Mouse (Mus musculus) CD4-positive helper T cell, adult 2 months (primary cell): ENCODE results near the gene Sltm.
A peak's percentile ranks its signal among the peaks of the same experiment; 100 is the strongest.
"Not testable (repeated sequence)": the region's sequence is repeated elsewhere in the genome, so short reads cannot be mapped to it uniquely, and the experiment has no call there.

ENCODE experiments used
- DNase-seq: peaks from one replicate; pipeline ENCODE4 v3.0.0-alpha.2; 2012; ENCODE audit warnings: low read depth, missing footprints, low spot score

Sltm gene

GRCm38 (mm10) chr9:70551524-70551923 lies 9.0 kb downstream of the Sltm start:
- DNase-seq = no peak

- not testable (repeated sequence) for DNase-seq
Observed at GRCm38 (mm10) chr9:70552233-70552632, 9.7 kb downstream of the Sltm start.

- DNase-seq = no peak
Observed at GRCm38 (mm10) chr9:70555431-70555830, 12.9 kb downstream of the Sltm start.

GRCm38 (mm10) chr9:70556796-70557195 lies 14.2 kb downstream of the Sltm start:
- no peak for DNase-seq

GRCm38 (mm10) chr9:70562825-70563224 lies 20.3 kb downstream of the Sltm start:
- DNase-seq = no peak

GRCm38 (mm10) chr9:70567651-70568050 lies 25.1 kb downstream of the Sltm start:
- DNase-seq = no peak

GRCm38 (mm10) chr9:70570351-70570750 lies 27.8 kb downstream of the Sltm start:
- no peak for DNase-seq

- DNase-seq = no peak
Observed at GRCm38 (mm10) chr9:70578123-70578522, 35.6 kb downstream of the Sltm start.

GRCm38 (mm10) chr9:70580956-70581355 lies 38.4 kb downstream of the Sltm start:
- no peak for DNase-seq

- DNase-seq = peak; percentile 58
Observed at GRCm38 (mm10) chr9:70584641-70585040, 42.1 kb downstream of the Sltm start.

- no peak for DNase-seq
Observed at GRCm38 (mm10) chr9:70585172-70585571, 42.6 kb downstream of the Sltm start.

- DNase-seq = no peak
Observed at GRCm38 (mm10) chr9:70587171-70587570, 44.6 kb downstream of the Sltm start.

- no peak for DNase-seq
Observed at GRCm38 (mm10) chr9:70590775-70591174, 48.2 kb downstream of the Sltm start.

GRCm38 (mm10) chr9:70591486-70591885 lies 48.9 kb downstream of the Sltm start:
- DNase-seq = no peak

GRCm38 (mm10) chr9:70598271-70598670 lies 55.7 kb downstream of the Sltm start:
- DNase-seq = no peak

GRCm38 (mm10) chr9:70602186-70602845 lies 59.8 kb downstream of the Sltm start:
- no peak for DNase-seq

GRCm38 (mm10) chr9:70611026-70611673 lies 68.6 kb downstream of the Sltm start:
- DNase-seq = no peak

- DNase-seq = no peak
Observed at GRCm38 (mm10) chr9:70629711-70630110, 87.2 kb downstream of the Sltm start.

GRCm38 (mm10) chr9:70631665-70632064 lies 89.1 kb downstream of the Sltm start:
- DNase-seq = no peak

- no peak for DNase-seq
Observed at GRCm38 (mm10) chr9:70636748-70637147, 94.2 kb downstream of the Sltm start.
